Mouse (Mus musculus) CD4-positive, CD25-positive, alpha-beta regulatory T cell, adult 9 weeks (primary cell): ENCODE results near the gene Ugt8a. TPM values are rescaled to one million over a fixed set of nuclear protein-coding genes. Genes with fewer than 3 reads are reported as not detected.

Experiments
- polyA plus RNA-seq: library from polyadenylated mRNA; unstranded; fragments of 100-300 nt; shearing (Covaris generic); gene quantifications from one replicate; pipeline ENCODE4 v1.2.1, GENCODE M21; 2017

Gene Ugt8a
- not detected for polyA plus RNA-seq

GRCm38 (mm10) chr3:125938092-125938755 is at the start of gene Ugt8a:
TSS of gene Ugt8a (minus strand) at chr3:125938619.

